Mouse (Mus musculus): ENCODE data around the gene H2-M2.
"Not testable (repeated sequence)": the region's sequence is repeated elsewhere in the genome, so short reads cannot be mapped to it uniquely, and the experiment has no call there.

The H2-M2 gene

DNA sequence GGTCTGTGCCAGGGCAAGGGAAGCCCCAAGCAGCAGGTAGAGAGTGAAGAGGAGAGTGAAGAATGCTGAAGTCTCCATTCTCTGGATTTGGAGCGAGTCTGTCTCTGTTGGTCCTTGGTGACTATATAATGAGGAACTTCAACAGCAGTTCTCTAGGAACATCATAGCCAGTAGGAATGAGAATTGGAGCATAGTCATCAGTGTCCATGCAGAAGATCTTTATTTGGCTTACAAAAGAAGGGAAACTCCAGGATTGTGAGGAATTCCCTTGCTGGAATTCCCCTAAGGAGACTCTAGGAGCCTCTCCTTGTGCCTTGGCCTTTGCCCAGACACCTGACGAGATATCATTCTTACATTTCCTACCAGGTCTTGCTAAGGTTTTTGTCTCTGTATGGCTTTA is at the start of gene H2-M2:
Gene H2-M2, minus strand, starts transcription at position 101 of the 400 bp plus-strand sequence.
- no peak for DNase-seq (ENCODE audit: low read depth, low spot score)

DNA sequence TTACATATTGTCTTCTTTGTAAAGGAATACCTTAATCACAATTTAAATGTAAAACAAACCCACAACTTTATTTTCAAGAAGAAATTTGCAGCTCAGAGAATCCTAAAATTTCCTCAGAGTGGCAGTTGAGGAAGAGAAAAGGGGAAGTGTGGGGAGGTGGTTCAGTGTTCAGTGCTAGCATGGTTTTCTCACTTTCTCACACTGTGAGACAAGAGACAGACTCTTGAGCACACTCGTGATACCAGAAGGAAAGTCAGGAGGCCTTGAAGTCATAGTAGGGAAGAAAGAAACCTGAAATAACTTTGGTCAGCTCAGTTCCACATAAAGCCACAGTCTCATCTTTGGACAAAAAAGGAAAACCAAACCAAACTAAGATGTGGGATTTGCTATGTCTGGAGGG is 42.1 kb upstream of the H2-M2 start:
- not testable (repeated sequence) for DNase-seq (ENCODE audit: low read depth, low spot score)

DNA sequence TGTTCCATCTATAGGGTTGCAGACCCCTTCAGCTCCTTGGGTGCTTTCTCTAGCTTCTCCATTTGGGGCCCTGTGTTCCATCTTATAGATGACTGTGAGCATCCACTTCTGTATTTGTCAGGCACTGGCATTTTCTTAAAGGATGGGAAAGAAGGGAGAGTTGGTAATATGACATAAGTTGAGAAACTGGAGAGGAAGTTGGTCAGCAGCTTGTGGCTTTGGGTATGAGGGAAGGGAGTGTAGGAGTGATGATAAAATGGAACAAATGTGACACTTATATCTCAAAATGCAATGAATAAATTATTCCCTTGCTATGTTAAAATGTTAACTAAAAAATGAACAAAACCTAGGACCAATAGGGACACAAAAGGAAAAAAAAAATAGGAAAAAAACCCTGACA is 41.3 kb upstream of the H2-M2 start:
- DNase-seq (ENCODE audit: low read depth, low spot score): not testable (repeated sequence)

DNA sequence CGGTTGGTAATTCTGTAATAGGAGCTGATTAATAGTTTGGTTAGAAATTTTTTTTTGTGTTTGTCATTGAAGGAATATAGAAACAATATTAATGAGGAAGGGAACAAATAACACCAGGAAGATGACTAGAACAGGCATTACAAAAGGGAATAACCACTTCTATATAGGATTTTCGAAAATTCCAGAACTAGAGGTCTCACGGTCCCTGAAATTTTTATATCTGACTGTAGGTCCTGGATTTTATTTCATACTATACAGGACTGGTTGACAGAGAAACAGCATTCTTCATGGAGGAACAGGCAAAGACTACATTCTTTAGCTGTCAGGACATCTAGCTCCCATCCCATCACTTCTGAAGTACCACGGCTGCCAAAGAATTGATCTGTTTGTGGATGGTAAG is 24.4 kb upstream of the H2-M2 start, which contains the start of gene Olfr111:
Gene Olfr111, plus strand, starts transcription at position 301 of the 400 bp plus-strand sequence.
- DNase-seq (ENCODE audit: low read depth, low spot score): no peak

DNA sequence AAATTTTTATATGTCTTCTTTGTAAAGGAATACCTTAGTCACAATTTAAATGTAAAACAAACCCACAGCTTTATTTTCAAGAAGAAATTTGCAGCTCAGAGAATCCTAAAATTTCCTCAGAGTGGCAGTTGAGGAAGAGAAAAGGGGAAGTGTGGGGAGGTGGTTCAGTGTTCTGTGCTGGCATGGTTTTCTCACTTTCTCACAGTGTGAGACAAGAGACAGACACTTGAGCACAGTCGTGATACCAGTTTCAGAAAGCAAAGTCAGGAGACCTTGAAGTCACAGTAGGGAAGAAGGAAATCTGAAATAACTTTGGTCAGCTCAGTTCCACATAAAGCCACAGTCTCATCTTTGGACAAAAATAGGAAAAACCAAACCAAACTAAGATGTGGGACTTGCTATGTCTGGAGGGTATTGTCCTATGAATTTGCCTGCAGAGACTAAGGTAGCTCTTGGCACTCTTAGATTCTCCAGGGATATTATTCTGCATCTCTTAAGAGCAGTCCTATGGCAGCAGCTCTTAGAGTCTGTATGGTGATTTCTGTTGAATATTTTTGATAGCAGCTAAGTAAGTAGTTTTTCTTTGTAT is 8.7 kb upstream of the H2-M2 start, which contains the start of gene Olfr110:
Gene Olfr110, plus strand, starts transcription at position 539 of the 589 bp plus-strand sequence.
- no peak for DNase-seq (ENCODE audit: low read depth, low spot score)

DNA sequence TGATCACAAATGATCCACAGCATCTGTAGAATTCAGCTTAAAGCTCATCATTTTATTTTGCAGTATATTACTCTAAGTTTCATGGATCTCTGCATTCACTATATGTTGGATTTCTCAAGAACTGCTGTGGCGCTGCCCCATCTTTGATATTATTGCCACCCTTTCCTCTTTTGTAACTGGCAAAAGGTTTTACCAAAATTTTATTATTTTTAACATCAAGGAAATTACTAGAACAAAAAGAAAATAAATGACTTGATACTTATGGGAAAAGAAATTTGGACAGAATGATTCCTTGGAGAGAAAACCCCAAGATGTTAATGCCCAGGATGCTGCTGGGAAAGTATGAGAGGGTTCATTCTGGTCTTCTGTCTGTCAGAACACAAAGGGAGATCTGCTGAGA is 24.7 kb downstream of the H2-M2 start, which contains the start of gene Olfr109:
Gene Olfr109, plus strand, starts transcription at position 301 of the 400 bp plus-strand sequence.
- no peak for DNase-seq (ENCODE audit: low read depth, low spot score)

DNA sequence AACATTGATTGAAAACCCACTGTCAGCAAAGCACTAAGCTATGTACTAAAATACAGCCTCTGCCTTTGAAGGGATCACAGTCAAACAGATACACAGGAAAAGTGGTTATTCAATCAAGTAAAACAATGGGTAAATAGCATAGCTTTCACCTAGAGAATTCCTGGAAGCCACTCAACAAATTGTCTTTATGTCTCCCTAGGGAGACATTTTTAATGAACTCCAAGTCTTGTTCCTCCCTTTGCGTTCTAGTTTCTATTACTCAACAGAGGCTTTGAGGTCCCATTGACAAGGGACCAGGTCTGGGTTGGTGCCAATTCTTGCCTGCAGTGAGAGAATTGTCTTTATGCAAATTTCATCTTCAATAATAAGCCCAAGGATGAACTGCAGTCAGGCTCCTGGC is 38.2 kb downstream of the H2-M2 start, which contains the start of gene Olfr108:
Gene Olfr108, plus strand, starts transcription at position 301 of the 400 bp plus-strand sequence.
- no peak for DNase-seq (ENCODE audit: low read depth, low spot score)
